Mouse (Mus musculus) stomach, postnatal 0 days (tissue): ENCODE measurements at regions not wholly inside any gene's neighbourhood (a gene's known extent, or its start where the extent isn't known, plus 50 kb on each side); places are given as distances from the start of the nearest gene placed in this dataset.

Experiments used
- ATAC-seq: fragments of 200-750 bp; cut with Nextera tagmentation; 2 replicates; pipeline ENCODE4 v1.8.0; 2017; ENCODE audit not compliant: low FRiP score, low TSS enrichment
- DNase-seq: peaks from one replicate; pipeline ENCODE4 v3.0.0-alpha.2; 2016; ENCODE audit warnings: low spot score
- H3K27ac ChIP-seq: fragments of 300-500 bp; sonication (generic); replicated peaks from 2 replicates; pipeline ENCODE4 v1.5.1; 2014; ENCODE audit warnings: mild to moderate bottlenecking, control low read depth
- H3K27me3 ChIP-seq: fragments of 300-500 bp; sonication (generic); 2 replicates; pipeline ENCODE4 v1.6.1; 2014; ENCODE audit warnings: low read length; ENCODE audit not compliant: control insufficient read depth, insufficient read depth
- H3K36me3 ChIP-seq: fragments of 300-500 bp; sonication (generic); 2 replicates; pipeline ENCODE4 v1.6.1; 2014; ENCODE audit warnings: low read length, mixed read lengths; ENCODE audit not compliant: control insufficient read depth, insufficient read depth
- H3K4me1 ChIP-seq: fragments of 300-500 bp; sonication (generic); replicated peaks from 2 replicates; pipeline ENCODE4 v1.6.1; 2014; ENCODE audit warnings: antibody characterized with exemption; ENCODE audit not compliant: control insufficient read depth, insufficient read depth
- H3K4me2 ChIP-seq: fragments of 300-500 bp; sonication (generic); replicated peaks from 2 replicates; pipeline ENCODE4 v1.6.1; 2014; ENCODE audit warnings: low read depth, mild to moderate bottlenecking, control low read depth, moderate library complexity
- H3K4me3 ChIP-seq: fragments of 300-500 bp; sonication (generic); 2 replicates; pipeline ENCODE4 v1.5.1; 2014; ENCODE audit warnings: low read depth, low read length, control low read depth
- H3K9ac ChIP-seq: fragments of 300-500 bp; sonication (generic); 2 replicates; pipeline ENCODE4 v1.6.1; 2014; ENCODE audit warnings: mild to moderate bottlenecking, low read length, control low read depth, mixed read lengths
- H3K9me3 ChIP-seq: fragments of 300-500 bp; sonication (generic); 2 replicates; pipeline ENCODE4 v1.6.1; 2016; ENCODE audit warnings: low read length; ENCODE audit not compliant: control insufficient read depth
- CTCF ChIP-seq: IDR thresholded peaks from 2 replicates; pipeline ENCODE4 v1.5.1; 2016; ENCODE audit warnings: antibody characterized with exemption, low read depth, mild to moderate bottlenecking, moderate library complexity
- EP300 ChIP-seq: optimal IDR thresholded peaks from 2 replicates; pipeline ENCODE3; 2016; ENCODE audit warnings: antibody characterized with exemption
- WGBS: fragments of 180-500 bp; shearing (Covaris S2); extraction: QIAGEN DNeasy Blood & Tissue Kit; methylation state at CpG from one replicate; pipeline ENCODE4 v1.1.7; 2014; 5-methylcytosine and 5-hydroxymethylcytosine counted together

DNA sequence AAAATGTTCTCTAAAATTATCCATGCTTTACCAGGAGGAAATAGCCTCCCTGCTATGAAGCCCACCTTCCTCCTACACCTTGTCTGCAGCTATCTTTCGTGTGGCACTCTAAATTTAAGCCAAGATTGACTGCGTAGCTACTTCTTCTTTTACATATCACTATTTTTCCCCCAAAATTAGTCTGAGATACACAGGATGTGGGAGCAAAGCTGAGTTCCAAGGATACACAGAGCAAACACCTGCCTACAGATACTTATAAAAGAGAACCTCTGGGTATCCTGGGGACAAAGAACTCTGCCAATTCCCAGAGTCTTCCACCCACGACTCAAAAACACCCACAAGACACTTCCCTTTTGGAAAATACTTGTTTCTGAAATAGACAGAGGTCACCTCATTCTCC, 235.3 kb downstream of the 1190002N15Rik start:
- DNase-seq = no peak
- WGBS = 79% methylated on average over 3 of the region's 3 CpGs
- TF ChIP-seq EP300 = no peak
- TF ChIP-seq CTCF = no peak

DNA sequence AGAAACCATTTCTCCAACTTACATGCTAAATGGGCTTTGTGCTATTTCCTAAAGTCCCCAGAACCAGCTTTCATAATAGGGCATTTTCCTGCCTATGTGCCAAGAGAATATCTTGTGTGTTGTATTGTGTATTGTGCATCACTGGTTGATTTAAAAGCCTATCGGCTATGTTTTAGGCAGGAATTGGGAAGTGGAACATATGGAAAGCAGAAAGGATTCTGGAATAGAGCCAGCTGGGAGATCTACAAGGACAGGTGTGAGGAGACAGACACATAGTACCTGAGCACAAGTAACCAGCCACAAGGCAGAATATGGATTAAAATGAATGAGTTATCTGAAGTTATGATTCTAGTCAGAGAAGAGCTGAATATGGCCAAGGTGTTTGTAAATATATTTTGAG, 236.0 kb downstream of the 1190002N15Rik start:
- Histone ChIP-seq H3K9ac (no peak overlapping the region), H3K4me2 (no peak overlapping the region), H3K9me3 (no peaks in the 10 kb centered on the region), H3K36me3 (no peaks in the 10 kb centered on the region), H3K27me3 (no peaks in the 10 kb centered on the region), H3K4me3 (no peak overlapping the region), H3K4me1 (no peaks in the 10 kb centered on the region), H3K27ac (no peak overlapping the region)
- DNase-seq = no peak
- no peak for ATAC-seq
- WGBS = 83% methylated on average over 1 of the region's 1 CpGs
- no peak for TF ChIP-seq CTCF

More for the DNA sequence above, 235.3 kb downstream of the 1190002N15Rik start:
- Histone ChIP-seq H3K4me1 (no peaks in the 10 kb centered on the region), H3K4me3 (no peak overlapping the region), H3K36me3 (no peaks in the 10 kb centered on the region), H3K27ac (no peak overlapping the region), H3K4me2 (no peak overlapping the region), H3K9me3 (no peaks in the 10 kb centered on the region), H3K27me3 (no peaks in the 10 kb centered on the region), H3K9ac (no peak overlapping the region)
- no peak for ATAC-seq

DNA sequence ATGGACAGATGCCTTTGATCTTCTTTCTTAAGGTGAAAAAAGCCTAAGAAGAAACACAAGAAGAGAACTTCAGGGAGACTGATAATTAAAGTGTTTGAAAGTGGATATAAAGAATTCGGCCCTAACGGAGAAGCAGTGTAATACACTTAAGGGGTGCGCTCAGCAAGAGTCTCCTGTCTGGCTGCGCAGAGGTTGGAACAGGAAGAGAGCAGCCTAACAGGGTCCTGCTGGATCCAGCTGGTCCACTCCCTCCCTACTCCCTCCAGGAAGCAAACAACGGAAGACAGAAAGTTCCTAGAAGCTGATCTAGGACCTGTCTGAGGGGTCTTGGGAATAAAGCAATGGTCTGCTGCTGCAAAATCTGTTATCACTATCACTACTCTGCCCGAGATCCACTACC, 242.4 kb downstream of the 1190002N15Rik start:
- no peak for DNase-seq
- Histone ChIP-seq H3K27ac (no peak overlapping the region), H3K4me1 (no peaks in the 10 kb centered on the region), H3K27me3 (no peaks in the 10 kb centered on the region), H3K4me3 (no peak overlapping the region), H3K4me2 (no peak overlapping the region), H3K9me3 (no peaks in the 10 kb centered on the region), H3K9ac (no peak overlapping the region), H3K36me3 (no peaks in the 10 kb centered on the region)
- WGBS = 39% methylated on average over 6 of the region's 6 CpGs
- TF ChIP-seq EP300 = no peak
- TF ChIP-seq CTCF = no peak
- ATAC-seq = no peak

DNA sequence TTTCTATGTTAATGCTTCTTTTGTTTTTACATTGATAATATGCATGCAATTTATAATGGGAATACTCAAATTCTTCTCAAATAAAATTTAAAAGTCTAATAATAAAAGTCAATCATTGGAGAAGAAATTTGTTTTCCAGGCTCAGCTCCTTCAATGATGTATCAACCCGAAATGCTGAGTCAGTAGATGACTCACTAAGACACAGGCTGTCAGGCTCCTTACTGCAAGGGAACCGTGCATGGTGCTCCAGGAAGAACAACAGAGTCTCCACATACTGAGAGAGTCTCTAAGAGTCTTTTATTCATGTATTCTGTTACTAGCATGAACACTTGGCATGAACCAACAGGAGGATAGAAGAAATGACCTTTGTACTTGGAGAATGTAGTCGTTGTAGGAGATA, 245.7 kb downstream of the 1190002N15Rik start:
- DNase-seq (no peak), ATAC-seq (no peak)
- no peaks in the 10 kb centered on the region for H3K36me3 ChIP-seq
- H3K4me1 ChIP-seq = no peaks in the 10 kb centered on the region
- TF ChIP-seq EP300 (no peak), CTCF (no peak)
- WGBS = 57% methylated on average over 3 of the region's 3 CpGs
- H3K27me3 ChIP-seq = no peaks in the 10 kb centered on the region
- H3K27ac ChIP-seq = no peak overlapping the region
- no peak overlapping the region for H3K4me3 ChIP-seq
- H3K4me2 ChIP-seq = no peak overlapping the region
- no peak overlapping the region for H3K9ac ChIP-seq
- no peaks in the 10 kb centered on the region for H3K9me3 ChIP-seq

DNA sequence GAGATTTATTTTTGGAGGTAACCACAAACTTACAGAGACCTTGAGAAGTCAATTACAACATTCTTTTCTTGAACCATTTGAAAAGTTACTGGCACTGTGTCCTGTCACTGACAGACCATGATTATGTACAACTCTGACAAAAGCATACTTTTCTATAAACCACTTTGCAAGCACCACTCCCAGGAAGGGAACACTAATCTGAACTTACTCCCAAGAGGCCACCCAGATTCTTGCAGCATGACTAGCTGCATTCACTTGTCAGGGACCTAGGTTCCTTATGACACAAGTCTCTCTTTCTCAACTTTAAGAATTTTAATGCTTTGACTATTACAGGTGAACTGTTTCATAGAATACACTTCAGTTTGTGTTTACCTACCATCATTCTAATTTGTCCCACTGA, 248.3 kb downstream of the 1190002N15Rik start:
- Histone ChIP-seq H3K9me3 (no peaks in the 10 kb centered on the region), H3K4me3 (no peak overlapping the region), H3K4me2 (no peak overlapping the region), H3K9ac (no peak overlapping the region), H3K4me1 (no peaks in the 10 kb centered on the region), H3K36me3 (no peaks in the 10 kb centered on the region), H3K27ac (no peak overlapping the region), H3K27me3 (no peaks in the 10 kb centered on the region)
- TF ChIP-seq CTCF (no peak), EP300 (no peak)
- ATAC-seq (no peak), DNase-seq (no peak)

DNA sequence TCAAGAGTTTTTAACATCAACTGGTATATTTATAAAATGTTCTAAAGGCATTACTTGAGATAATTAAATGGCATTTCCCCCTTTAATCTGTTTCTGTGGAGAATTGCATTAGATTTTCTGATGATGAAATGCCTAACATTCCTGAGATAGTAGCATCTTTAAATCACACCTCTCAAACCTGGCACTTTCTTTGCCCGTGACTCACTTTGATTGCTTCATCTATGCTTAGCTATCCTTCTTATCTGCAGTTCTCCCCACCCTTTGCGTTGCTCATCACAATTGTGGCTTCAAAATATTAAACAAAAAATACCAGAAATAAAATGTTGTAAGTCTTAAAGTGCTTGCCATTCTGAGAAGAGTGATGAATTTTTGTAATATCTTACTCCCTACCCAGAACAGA, 250.3 kb downstream of the 1190002N15Rik start:
- no peaks in the 10 kb centered on the region for H3K27me3 ChIP-seq
- no peaks in the 10 kb centered on the region for H3K36me3 ChIP-seq
- no peak overlapping the region for H3K4me3 ChIP-seq
- WGBS = 51% methylated on average over 2 of the region's 2 CpGs
- no peak for ATAC-seq
- H3K4me1 ChIP-seq = no peaks in the 10 kb centered on the region
- DNase-seq = no peak
- H3K27ac ChIP-seq = no peak overlapping the region
- TF ChIP-seq CTCF = no peak
- TF ChIP-seq EP300 = no peak
- H3K9ac ChIP-seq = no peak overlapping the region
- H3K9me3 ChIP-seq = no peaks in the 10 kb centered on the region
- no peak overlapping the region for H3K4me2 ChIP-seq
